Mouse (Mus musculus) liver, embryonic 11.5 days (tissue): ENCODE measurements around the gene Gm10490. TPM values are rescaled to one million over a fixed set of nuclear protein-coding genes. Genes with fewer than 3 reads are reported as not detected.
"Not testable (repeated sequence)": the region's sequence is repeated elsewhere in the genome, so short reads cannot be mapped to it uniquely, and the experiment has no call there.

Experiments
- ATAC-seq: fragments of 200-750 bp; cut with Nextera tagmentation; replicated peaks from 2 replicates; pipeline ENCODE4 v1.8.0; 2017; ENCODE audit warnings: moderate number of reproducible peaks, mild to moderate bottlenecking, moderate TSS enrichment, moderate library complexity; ENCODE audit not compliant: low FRiP score
- DNase-seq: peaks from one replicate; pipeline ENCODE4 v3.0.0-alpha.2; 2017; ENCODE audit warnings: low spot score
- H3K27ac ChIP-seq: fragments of 300-500 bp; sonication (generic); 2 replicates; pipeline ENCODE4 v1.5.1; 2014; ENCODE audit warnings: mild to moderate bottlenecking, low read depth, low read length, control low read depth
- H3K27me3 ChIP-seq: fragments of 300-500 bp; sonication (generic); replicated peaks from 2 replicates; pipeline ENCODE4 v1.6.1; 2014; ENCODE audit warnings: low read length, mixed read lengths; ENCODE audit not compliant: control insufficient read depth, insufficient read depth
- H3K36me3 ChIP-seq: fragments of 300-500 bp; sonication (generic); 2 replicates; pipeline ENCODE4 v1.6.1; 2014; ENCODE audit warnings: mild to moderate bottlenecking, low read length, moderate library complexity, mixed read lengths; ENCODE audit not compliant: control insufficient read depth, insufficient read depth
- H3K4me1 ChIP-seq: fragments of 300-500 bp; sonication (generic); replicated peaks from 2 replicates; pipeline ENCODE4 v1.6.1; 2014; ENCODE audit warnings: low read length, mixed read lengths; ENCODE audit not compliant: control insufficient read depth, insufficient read depth
- H3K4me2 ChIP-seq: fragments of 300-500 bp; sonication (generic); 2 replicates; pipeline ENCODE4 v1.6.1; 2014; ENCODE audit warnings: mild to moderate bottlenecking, control low read depth, moderate library complexity
- H3K4me3 ChIP-seq: fragments of 300-500 bp; sonication (generic); 2 replicates; pipeline ENCODE4 v1.5.1; 2014; ENCODE audit warnings: low read depth, low read length, control low read depth
- H3K9ac ChIP-seq: fragments of 300-500 bp; sonication (generic); 2 replicates; pipeline ENCODE4 v1.6.1; 2014; ENCODE audit warnings: low read depth, low read length, control low read depth
- H3K9me3 ChIP-seq: fragments of 300-500 bp; sonication (generic); 2 replicates; pipeline ENCODE4 v1.6.1; 2016; ENCODE audit warnings: low read length, inconsistent platforms, mixed read lengths; ENCODE audit not compliant: control insufficient read depth
- WGBS: fragments of 180-500 bp; shearing (Covaris S2); extraction: QIAGEN DNeasy Blood & Tissue Kit; methylation state at CpG from one replicate; pipeline ENCODE4 v1.1.7; 2014; 5-methylcytosine and 5-hydroxymethylcytosine counted together
- polyA plus RNA-seq: library from polyadenylated mRNA; unstranded; fragments of >200 nt; fragmentation: Nextera tagmentation; extraction: Ambion mirVana; gene quantifications from 2 replicates; pipeline ENCODE4 v1.2.1, GENCODE M21; 2014

Gene Gm10490
- polyA plus RNA-seq, 1 experiment from 2014 or later: not detected

DNA sequence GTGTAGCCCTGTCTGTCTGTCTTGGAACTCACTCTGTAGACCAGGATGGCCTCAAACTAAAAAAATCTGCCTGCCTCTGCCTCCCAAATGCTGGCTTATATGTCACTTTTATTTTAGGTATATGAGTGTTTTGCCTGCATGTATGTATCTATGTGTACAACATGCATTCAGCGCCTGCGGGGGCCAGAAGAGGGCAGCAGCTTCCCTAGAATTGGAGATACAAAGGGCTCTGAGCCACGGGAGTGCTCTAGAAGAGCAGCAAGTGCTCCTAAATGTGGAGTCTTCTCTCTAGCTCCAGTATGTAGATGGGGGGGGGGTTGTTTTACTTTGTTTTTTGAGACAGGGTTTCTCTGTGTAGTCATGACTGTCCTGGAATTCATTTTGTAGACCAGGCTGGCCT, 6.3 kb downstream of the Gm10490 start:
- DNase-seq: not testable (repeated sequence)

DNA sequence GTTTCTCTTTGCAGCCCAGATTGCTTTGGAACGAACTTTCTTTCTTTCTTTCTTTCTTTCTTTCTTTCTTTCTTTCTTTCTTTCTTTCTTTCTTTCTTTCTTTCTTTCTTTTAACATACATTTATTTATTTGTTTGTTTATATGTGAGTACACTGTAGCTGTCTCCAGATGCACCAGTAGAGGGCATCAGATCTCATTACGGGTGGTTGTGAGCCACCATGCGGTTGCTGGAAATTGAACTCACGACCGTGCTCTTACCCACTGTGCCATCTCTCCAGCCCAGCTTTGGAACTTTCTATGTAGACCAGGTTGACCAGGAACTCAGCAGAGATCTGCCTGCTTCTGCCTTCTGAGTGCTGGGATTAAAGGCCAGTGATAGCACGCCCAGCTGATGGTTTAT, 8.6 kb downstream of the Gm10490 start:
- H3K4me3 ChIP-seq, H3K36me3 ChIP-seq, H3K4me2 ChIP-seq, H3K27ac ChIP-seq, DNase-seq, H3K4me1 ChIP-seq, H3K9me3 ChIP-seq, H3K9ac ChIP-seq, ATAC-seq: not testable (repeated sequence)
- 51% methylated on average over 6 of the region's 6 CpGs for WGBS
- H3K27me3 ChIP-seq: peaks cover 44% of the 10 kb centered on the region

More for the DNA sequence above, 6.3 kb downstream of the Gm10490 start:
- 10% methylated on average over 3 of the region's 3 CpGs for WGBS
- peaks cover 21% of the 10 kb centered on the region for H3K27me3 ChIP-seq
- not testable (repeated sequence) for H3K27ac ChIP-seq, H3K9ac ChIP-seq, H3K36me3 ChIP-seq, H3K4me1 ChIP-seq, H3K9me3 ChIP-seq, H3K4me3 ChIP-seq, H3K4me2 ChIP-seq
- peak; percentile 64 for ATAC-seq

DNA sequence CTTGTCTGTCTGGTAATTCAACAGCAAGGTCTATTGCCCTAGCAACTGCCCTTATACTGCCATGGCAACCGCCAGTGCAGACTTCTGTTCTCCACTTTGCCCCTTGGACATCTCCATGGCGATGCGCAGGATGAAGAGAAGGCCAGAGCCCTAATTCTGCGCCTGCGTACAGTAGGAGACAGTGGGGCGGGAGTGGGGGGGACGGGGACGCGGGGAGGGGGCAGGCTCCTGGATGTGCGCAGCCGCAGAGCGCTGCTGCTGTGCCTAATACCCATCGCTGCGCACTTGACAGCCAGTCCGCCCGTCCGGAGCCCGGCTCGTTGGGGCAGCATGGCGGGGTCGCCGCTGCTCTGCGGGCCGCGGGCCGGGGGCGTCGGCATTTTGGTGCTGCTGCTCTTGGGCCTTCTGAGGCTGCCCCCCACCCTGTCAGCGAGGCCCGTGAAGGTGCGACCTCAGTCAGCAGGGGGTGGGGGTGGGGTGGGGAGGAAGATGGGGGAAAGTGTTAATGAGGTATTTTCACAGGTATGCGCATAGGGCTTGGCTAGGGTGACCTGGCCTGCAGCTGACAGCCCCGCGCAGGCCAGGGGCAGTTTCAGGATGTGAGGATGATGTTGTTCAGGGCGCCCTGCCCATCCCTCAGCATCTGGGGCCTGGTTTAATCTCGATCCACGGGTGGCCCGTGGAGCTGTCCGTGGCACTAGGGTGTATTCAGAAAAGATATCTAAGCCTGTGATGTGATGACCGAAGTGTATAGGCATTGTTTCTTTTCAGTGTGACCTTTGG, 10.4 kb downstream of the Gm10490 start, which contains the start of gene Pcsk1n:
TSS of gene Pcsk1n (plus strand) at position 222 of the 783 bp plus-strand sequence.
- no peaks in the 10 kb centered on the region for H3K9me3 ChIP-seq
- no peak within 1 kb of the TSS for H3K4me3 ChIP-seq
- no peaks in the 10 kb centered on the region for H3K4me1 ChIP-seq
- no peaks in the 10 kb centered on the region for H3K36me3 ChIP-seq
- H3K4me2 ChIP-seq: peak within 1 kb of the TSS; percentile 40
- H3K27me3 ChIP-seq: peaks cover 62% of the 10 kb centered on the region
- H3K27ac ChIP-seq: no peak within 1 kb of the TSS
- DNase-seq (no peak), ATAC-seq (no peak)
- no peak within 1 kb of the TSS for H3K9ac ChIP-seq
- WGBS: 11% methylated on average over 36 of the region's 40 CpGs

DNA sequence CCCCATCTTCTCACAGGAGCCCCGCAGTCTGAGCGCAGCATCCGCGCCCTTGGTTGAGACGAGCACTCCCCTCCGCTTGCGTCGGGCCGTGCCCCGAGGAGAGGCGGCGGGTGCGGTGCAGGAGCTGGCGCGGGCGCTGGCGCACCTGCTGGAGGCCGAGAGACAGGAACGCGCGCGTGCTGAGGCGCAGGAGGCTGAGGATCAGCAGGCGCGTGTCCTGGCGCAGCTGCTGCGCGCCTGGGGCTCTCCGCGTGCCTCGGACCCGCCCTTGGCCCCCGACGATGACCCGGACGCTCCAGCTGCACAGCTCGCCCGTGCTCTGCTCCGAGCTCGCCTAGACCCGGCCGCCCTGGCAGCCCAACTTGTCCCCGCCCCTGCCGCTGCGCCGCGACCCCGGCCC, 12.7 kb downstream of the Gm10490 start:
- Histone ChIP-seq H3K4me3 (peak overlapping the region; percentile 31), H3K9ac (no peak overlapping the region), H3K4me1 (no peaks in the 10 kb centered on the region), H3K27me3 (peaks cover 77% of the 10 kb centered on the region), H3K4me2 (peak overlapping the region; percentile 49), H3K9me3 (no peaks in the 10 kb centered on the region), H3K27ac (no peak overlapping the region), H3K36me3 (no peaks in the 10 kb centered on the region)
- ATAC-seq: no peak
- 14% methylated on average over 32 of the region's 48 CpGs for WGBS
- DNase-seq: no peak

GRCm38 (mm10) chrX:7926266-7926665, 16.9 kb downstream of the Gm10490 start:
- Histone ChIP-seq H3K4me2 (no peak overlapping the region), H3K27me3 (peaks cover 71% of the 10 kb centered on the region), H3K36me3 (no peaks in the 10 kb centered on the region), H3K9ac (no peak overlapping the region), H3K27ac (no peak overlapping the region), H3K4me3 (no peak overlapping the region), H3K9me3 (no peaks in the 10 kb centered on the region), H3K4me1 (no peaks in the 10 kb centered on the region)
- no peak for DNase-seq
- no peak for ATAC-seq
- 58% methylated on average over 6 of the region's 6 CpGs for WGBS

DNA sequence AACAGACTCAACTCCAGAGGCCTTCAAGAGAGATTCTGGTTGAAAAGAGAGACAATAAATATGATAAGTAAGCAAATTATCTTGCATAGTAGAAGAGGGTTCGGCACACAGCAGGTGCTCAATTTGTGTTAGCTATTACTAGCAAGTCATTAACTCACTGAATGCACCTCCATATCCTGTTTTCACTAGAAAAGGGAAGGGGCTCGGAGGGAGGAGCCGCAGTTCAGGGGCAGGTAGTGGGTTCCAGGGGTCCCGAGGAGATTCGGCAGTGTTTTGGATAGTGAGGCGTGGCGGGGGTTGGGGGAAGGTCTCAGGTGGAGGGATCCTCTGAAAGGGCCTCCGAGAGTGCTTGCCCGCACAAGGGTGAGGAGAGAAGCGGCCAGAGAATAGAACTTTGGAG, 17.8 kb downstream of the Gm10490 start:
- H3K4me3 ChIP-seq: no peak overlapping the region
- H3K36me3 ChIP-seq: no peaks in the 10 kb centered on the region
- ATAC-seq (no peak), DNase-seq (no peak)
- no peaks in the 10 kb centered on the region for H3K4me1 ChIP-seq
- 24% methylated on average over 10 of the region's 10 CpGs for WGBS
- H3K9ac ChIP-seq: no peak overlapping the region
- no peak overlapping the region for H3K4me2 ChIP-seq
- H3K9me3 ChIP-seq: no peaks in the 10 kb centered on the region
- H3K27me3 ChIP-seq: peaks cover 62% of the 10 kb centered on the region
- no peak overlapping the region for H3K27ac ChIP-seq

DNA sequence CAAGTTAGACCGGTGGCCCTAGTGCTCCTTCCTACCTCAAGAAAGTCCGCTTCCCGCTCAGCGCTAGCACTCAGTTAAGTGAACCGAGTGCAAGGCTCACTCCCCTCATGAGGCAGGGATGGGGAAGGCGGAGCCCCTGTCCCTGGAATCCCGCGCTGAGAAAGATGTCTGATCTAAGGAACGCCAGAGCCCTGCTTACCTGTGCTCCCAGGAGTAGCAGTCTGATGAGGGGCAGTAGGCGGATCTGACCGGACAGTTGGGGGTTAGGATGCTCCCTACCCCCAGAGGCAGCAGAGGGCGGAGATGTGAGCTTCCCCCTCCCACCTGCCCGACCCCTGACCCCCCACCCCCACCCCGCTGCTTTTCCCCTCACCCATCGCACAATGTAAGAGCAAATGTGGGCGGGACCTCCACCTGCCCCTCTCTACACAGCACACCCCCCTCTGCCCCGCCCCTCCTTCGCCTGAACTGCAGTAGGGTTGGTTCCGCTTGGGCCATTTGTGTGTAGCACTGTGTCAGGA, 19.0 kb downstream of the Gm10490 start, which contains the start of gene Eras:
TSS of gene Eras (minus strand) at position 338 of the 521 bp plus-strand sequence.
- 19% methylated on average over 17 of the region's 19 CpGs for WGBS

DNA sequence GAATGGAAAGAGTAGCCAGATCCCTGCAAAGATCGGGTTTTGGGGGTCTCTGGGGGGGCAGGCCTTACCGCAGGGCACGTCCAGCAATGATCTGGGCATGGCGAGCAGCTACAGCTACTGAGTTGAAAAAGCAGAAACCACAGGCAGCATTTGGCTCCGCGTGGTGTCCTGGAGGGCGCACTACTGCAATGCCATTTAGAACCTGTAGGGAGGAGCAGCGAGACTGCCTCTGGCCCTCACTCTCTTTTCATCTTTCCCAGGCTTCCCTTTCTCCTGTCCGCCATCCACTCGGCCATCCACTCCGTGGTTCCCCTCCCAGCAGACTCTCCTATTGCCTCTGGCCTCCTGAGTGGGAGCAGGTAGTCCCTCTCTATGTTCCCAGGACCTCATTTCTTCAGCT, 27.5 kb downstream of the Gm10490 start:
- DNase-seq (no peak), ATAC-seq (no peak)
- no peak overlapping the region for H3K4me3 ChIP-seq
- no peaks in the 10 kb centered on the region for H3K9me3 ChIP-seq
- H3K36me3 ChIP-seq: 0 out of 2 replicates have a peak, but pooled peaks cover 2% of the 10 kb centered on the region
- H3K4me1 ChIP-seq: no peaks in the 10 kb centered on the region
- H3K4me2 ChIP-seq: no peak overlapping the region
- H3K27me3 ChIP-seq: no peaks in the 10 kb centered on the region
- no peak overlapping the region for H3K27ac ChIP-seq
- whole genome bisulfite sequencing: 41% methylated on average over 11 of the region's 11 CpGs
- H3K9ac ChIP-seq: no peak overlapping the region

More for the DNA sequence above, 19.0 kb downstream of the Gm10490 start, which contains the start of gene Eras:
- ATAC-seq (no peak), DNase-seq (no peak)
- no peaks in the 10 kb centered on the region for H3K4me1 ChIP-seq
- H3K9me3 ChIP-seq: no peaks in the 10 kb centered on the region
- peaks cover 50% of the 10 kb centered on the region for H3K27me3 ChIP-seq
- no peak within 1 kb of the TSS for H3K4me2 ChIP-seq
- H3K36me3 ChIP-seq: no peaks in the 10 kb centered on the region
- no peak within 1 kb of the TSS for H3K9ac ChIP-seq
- no peak within 1 kb of the TSS for H3K4me3 ChIP-seq
- H3K27ac ChIP-seq: no peak within 1 kb of the TSS

DNA sequence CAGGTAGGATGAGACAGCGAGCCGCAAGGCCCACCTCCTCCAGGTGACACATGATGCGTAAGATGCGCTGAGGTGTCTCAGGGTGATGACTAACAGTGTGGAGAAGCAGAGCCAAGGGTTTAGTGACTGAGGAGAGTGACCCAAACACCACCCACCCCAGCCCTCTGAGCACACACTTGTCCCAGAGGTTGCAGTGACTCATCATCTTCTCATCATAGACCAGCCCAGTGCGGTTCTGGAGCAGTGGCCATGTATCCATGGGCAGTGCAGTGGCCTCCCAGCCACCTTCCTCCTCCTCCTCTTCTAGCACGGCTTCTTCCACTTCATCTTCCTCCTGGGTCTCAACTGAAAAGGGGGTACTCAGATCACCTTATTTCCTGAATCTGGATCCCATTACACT, 28.3 kb downstream of the Gm10490 start:
- H3K27ac ChIP-seq: no peak overlapping the region
- H3K36me3 ChIP-seq: 0 out of 2 replicates have a peak, but pooled peaks cover 2% of the 10 kb centered on the region
- no peaks in the 10 kb centered on the region for H3K4me1 ChIP-seq
- H3K4me3 ChIP-seq: no peak overlapping the region
- no peaks in the 10 kb centered on the region for H3K9me3 ChIP-seq
- no peak overlapping the region for H3K4me2 ChIP-seq
- no peak for ATAC-seq
- DNase-seq: no peak
- 76% methylated on average over 6 of the region's 6 CpGs for WGBS
- no peaks in the 10 kb centered on the region for H3K27me3 ChIP-seq
- no peak overlapping the region for H3K9ac ChIP-seq
